Mouse (Mus musculus) stomach, adult 2 months (tissue): Measurements from ENCODE around the gene Cxcl10. TPM values are rescaled to one million over a fixed set of nuclear protein-coding genes. Genes with fewer than 3 reads are reported as not detected.

Experiments
- polyA plus RNA-seq: library from polyadenylated mRNA; depleted of rRNA; stranded (reverse); fragments of >200 nt; gene quantifications from 2 replicates; pipeline ENCODE4 v1.2.3, GENCODE M21; 2012; rRNA removed

Gene Cxcl10
- 0.97 and 1.00 TPM in 2 replicates for polyA plus RNA-seq

DNA sequence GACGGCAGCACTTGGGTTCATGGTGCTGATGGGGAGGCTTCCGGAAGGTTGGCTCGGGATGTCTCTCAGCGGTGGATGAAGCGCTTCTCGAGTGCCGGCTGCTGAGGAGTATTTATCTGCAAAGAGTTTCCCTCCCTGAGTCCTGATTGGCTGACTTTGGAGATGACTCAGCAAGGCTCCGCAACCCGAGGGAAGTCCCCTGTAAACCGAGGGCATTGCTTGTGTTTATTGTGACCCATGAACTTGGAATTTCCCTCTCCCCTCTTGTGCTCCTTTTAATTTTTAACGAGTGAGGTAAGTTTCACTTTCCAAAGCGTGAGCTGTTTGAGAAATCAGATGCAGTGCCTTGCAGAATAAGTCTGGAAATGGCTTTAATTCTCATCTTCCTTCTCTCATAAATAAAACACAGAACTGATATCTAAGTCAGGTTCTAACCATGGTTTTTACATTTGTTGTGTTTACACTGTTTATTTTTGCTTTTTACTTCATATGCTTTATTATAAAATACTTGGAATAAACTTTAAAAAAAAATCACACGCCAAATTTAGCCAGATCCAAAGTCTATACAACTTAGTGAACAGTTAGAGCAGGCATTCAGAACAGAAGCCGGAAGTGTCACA is at the start of gene Cxcl10:
Cxcl10 (minus strand) TSS at position 96 of the 620 bp plus-strand sequence.

DNA sequence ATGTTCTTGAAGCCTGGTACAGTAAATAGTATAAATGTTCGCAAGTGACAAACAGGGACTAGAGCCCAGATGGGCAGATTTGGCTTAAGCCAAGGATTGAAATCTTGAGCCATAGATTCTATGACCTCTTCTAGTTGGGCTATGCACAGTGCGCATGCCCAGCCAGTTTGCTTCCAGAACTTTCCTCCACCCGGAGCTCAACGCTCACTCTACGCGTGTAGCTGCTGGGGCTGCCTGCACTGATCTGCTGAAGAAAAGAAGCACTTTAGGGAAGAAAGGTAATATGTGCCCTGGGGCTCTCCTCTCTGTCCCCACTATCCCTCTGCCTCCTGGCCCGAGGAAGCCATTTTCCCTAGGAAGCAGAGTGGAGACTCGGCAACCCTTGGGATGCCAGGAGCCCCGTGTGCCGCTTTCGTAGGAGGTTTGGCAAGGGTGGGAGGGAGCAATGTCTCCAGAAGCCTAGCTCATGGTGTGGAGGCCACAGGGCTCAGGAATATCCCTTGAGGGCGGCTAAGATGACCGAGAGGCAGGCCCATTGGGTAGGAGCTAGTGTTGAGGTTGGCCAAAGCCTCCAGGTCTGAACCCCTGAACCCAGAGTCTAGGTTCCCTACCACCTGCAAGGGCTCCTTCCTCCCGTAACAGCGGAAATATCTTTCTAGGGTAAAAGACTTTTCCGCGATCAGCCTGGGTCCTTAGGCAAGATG is 16.9 kb downstream of the Cxcl10 start, which contains the start of gene Art3:
Art3 (plus strand) TSS at position 193 of the 704 bp plus-strand sequence.

DNA sequence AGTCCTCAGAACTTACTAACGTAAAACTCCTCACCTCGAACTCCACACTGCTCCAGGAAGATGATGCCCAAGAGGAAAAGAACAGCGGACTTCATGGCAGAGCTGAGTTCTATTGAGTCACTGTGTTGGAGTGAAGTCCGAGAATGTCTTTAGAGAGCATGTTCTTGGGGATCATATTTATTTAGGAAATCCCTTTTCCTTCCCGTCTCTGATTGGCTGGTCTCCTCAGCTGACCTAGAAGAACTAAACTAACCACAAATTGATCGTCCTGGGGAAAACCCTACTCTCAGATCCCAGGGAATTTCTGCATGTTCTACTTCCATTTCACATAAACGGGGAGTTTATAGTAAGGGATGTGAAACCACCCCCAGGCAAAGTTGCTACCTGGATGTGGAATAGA is 20.8 kb downstream of the Cxcl10 start, which contains the start of gene Cxcl9:
Cxcl9 (minus strand) TSS at position 151 of the 400 bp plus-strand sequence.

DNA sequence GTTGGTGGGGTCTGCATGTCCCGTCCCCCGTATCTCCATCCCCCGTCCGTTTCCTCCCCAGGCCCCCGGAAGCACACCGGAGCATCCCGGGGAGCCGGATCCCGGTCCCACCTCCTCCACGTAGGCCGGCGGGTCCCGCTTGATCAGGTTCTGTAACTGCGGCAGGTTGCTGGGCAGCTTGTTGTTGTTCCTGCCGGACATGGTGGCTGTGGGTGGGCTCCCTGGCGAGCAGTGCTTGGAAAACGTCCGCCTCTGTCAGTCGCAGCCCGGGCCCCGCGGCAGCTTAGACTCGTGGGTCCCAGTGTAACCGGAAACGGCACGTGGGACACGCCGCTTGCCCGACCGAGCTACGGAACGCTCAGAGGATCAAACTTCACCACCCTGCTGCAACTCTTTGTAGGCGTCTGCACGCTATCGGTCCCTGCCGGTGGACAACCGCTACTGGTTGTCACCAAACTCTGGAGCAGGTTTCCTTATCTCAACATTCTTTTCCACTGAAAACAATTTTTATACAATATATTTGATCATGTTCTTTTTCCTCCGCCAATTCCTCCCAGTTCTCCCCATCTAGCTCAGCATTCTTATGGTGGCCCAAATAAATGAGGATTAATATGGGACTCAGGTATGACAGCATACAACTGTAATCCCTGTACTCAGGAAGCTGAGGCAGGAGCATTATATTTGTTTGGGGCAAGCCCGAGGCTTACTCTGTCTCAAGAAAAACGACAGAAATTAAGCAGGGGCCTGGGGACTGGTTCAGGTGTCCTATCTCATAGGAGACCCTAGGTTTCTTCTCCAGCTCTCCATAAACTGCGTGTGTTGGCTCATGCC is 38.8 kb downstream of the Cxcl10 start, which contains the start of gene Sdad1:
Sdad1 (minus strand) TSS at position 799 of the 831 bp plus-strand sequence.

Other genes with a start within 250 kb of the Cxcl10 start
- 9.0 and 12.1 TPM in 2 replicates for gene Uso1, start 211.0 kb downstream of the Cxcl10 start, polyA plus RNA-seq
- gene U90926, start 133.5 kb downstream of the Cxcl10 start, polyA plus RNA-seq, result not detected in 2 replicates
- gene Ppef2, start 92.6 kb downstream of the Cxcl10 start, polyA plus RNA-seq, result 0.29 and 0.44 TPM in 2 replicates
- 25.8 and 39.8 TPM in 2 replicates for gene Naaa, start 70.7 kb downstream of the Cxcl10 start, polyA plus RNA-seq
- 3.8 and 5.2 TPM in 2 replicates for gene Sdad1, start 38.4 kb downstream of the Cxcl10 start, polyA plus RNA-seq
- gene Cxcl9, start 20.8 kb downstream of the Cxcl10 start, polyA plus RNA-seq, result 0.06 and 0.95 TPM in 2 replicates
- gene Art3, start 17.1 kb downstream of the Cxcl10 start, polyA plus RNA-seq, result 2.6 and 3.3 TPM in 2 replicates
- gene Nup54, start 86.3 kb upstream of the Cxcl10 start, polyA plus RNA-seq, result 1.9 and 2.9 TPM in 2 replicates
- gene Scarb2, start 157.9 kb upstream of the Cxcl10 start, polyA plus RNA-seq, result 6.5 and 8.0 TPM in 2 replicates
- gene Fam47e, start 206.2 kb upstream of the Cxcl10 start, polyA plus RNA-seq, result not detected in 2 replicates